Mouse (Mus musculus) left cerebral cortex, postnatal 36 days (tissue): ENCODE data around the gene Cers6. TPM values are rescaled to one million over a fixed set of nuclear protein-coding genes. Genes with fewer than 3 reads are reported as not detected.

Experiments used
- DNase-seq, 2 experiments: peaks; one replicate each; pipeline ENCODE4 v3.0.0; 2021 to 2022; ENCODE audit warnings: low spot score in 2 of 2, mixed read lengths in 1 of 2
- intact Hi-C: fragments of 180-260 bp; cut with DNase I; formaldehyde crosslinking; loops from one replicate; pipeline ENCODE4 v1.15.1; 2025
- total RNA-seq, 2 experiments: library from RNA; stranded (reverse); gene quantifications; 2 replicates each; pipeline ENCODE4 v1.2.3; 2021

Cers6 gene
- total RNA-seq: 10 to 100 TPM; 54.1 to 84.6 TPM

DNA sequence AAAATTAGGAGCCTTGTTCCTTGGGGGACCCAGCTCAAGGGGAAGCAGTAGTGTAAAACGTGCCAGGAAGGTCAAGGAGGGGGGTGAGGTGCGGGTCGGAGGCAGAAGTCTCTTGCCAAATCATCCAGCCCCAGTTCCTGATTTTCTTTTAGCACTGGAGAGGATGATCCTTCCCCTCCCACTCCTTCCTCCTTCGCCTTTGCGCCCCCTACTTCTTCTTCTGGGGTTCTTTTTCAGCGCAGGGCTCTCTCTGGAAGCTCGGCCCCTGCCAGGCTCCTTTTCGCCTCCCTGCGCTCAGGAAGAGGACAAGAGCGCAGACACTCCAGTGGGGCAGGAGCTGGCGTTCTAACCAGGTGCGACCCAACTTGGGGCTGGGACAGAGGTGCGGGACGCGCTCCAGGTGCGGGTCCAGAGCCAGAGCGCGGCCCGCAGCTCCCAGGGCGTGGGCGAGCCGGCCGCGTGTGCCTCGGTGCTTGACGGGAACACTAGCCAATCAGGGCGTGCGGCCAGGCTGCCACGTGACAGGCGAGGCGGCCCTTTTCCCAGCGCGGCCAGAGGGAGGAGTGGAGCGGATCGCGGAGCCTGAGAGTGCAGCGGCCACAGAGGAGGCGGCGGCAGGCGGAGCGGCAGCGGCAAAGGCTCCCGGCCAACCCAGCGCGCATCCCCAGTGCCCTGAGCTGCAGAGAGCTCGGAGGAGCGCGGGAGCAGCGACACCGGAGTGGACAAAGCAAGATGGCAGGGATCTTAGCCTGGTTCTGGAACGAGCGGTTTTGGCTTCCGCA, at the start of gene Cers6:
Gene Cers6 (plus strand): TSS at position 538 of the 782 bp plus-strand sequence.
- DNase-seq: peak; percentile 98 to 99
- intact Hi-C loops: loop anchor here (5.0 kb wide), 1 partner anchor 241 kb away; no protein-coding TSS in a partner anchor

- intact Hi-C loops: no loop called here
- DNase-seq: no peak
Observed at GRCm38 (mm10) chr2:68814409-68814808, 46.8 kb upstream of the Cers6 start.

DNA sequence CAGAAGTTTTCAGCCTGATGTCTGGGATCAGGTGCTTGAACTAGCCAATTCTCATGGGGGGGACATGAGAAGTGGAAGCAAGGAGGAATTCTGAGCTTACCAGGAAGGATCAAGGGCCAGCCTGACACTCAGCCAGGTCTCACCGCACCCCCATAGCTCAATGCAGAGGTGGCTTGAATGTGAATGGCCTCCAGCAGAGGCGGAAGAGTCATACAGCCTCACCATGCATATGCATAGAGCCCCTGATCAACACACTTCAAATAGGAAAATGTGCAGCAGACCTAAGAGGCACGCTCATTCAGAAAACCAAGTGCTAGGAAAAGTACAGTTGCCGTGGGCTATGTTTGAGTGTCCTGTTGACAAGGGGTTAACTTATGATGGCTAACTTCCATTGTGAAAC, 42.2 kb upstream of the Cers6 start:
- intact Hi-C loops: no loop called here
- DNase-seq: no peak

GRCm38 (mm10) chr2:68822152-68822887, 38.9 kb upstream of the Cers6 start:
- intact Hi-C loops: no loop called here
- no peak for DNase-seq

GRCm38 (mm10) chr2:68825326-68826020, 35.8 kb upstream of the Cers6 start:
- intact Hi-C loops: no loop called here
- DNase-seq: no peak

GRCm38 (mm10) chr2:68843330-68843729, 17.9 kb upstream of the Cers6 start:
- DNase-seq: no peak
- intact Hi-C loops: no loop called here

DNA sequence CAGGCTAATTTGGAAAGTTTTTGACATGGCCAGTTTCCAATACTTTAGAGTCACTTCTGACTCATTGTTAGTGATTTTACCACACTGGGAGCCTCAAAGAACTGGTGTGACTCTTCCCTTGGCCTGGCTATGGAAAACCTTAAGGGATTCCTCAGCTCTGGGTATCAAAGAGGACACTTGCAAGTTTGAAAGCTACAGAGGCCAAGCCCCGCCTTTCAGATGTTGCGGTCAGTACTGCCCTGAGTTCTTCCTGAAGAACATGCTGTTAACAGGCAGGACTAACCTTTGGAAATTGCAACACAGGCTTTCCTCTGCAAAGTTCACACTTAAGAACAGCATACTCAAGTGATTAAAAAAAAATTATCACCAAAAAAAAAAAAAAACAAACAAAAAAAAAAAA, 16.7 kb upstream of the Cers6 start:
- DNase-seq: no peak
- intact Hi-C loops: no loop called here

DNA sequence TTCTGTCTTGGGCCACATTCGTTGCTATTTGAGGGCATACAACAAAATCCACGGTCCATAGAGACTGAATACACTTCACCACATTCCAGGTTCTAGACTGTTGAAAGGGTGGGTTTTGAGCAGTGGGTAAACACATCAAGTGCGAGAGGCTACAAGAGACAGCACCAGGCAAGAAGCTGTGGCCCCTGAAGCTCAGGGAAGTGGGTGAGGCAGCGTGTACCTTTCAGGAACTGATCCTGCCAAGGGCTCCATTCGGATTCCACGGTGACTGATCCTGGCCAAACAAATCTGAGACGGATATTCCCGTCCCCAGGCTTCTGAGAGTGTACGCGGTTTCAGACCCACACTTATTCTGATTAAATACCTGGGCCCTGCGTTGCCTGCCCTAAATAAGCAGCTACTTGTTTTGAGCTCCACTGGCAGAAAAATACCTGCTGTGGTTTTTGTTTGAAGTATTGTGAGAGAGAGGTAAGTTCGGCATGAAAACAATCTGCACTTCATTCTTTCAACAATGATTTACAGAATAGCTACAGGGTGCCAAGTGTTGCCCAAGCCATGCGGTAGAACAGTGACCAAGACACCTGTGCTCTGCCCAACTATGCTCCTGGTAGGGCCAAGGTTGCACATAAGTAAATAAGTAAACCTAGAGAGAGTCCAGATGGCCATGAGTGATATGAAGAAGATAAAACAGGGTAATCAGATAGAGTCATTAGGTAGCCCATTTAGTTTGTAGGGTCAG, 16.1 kb upstream of the Cers6 start:
- intact Hi-C loops: no loop called here

DNA sequence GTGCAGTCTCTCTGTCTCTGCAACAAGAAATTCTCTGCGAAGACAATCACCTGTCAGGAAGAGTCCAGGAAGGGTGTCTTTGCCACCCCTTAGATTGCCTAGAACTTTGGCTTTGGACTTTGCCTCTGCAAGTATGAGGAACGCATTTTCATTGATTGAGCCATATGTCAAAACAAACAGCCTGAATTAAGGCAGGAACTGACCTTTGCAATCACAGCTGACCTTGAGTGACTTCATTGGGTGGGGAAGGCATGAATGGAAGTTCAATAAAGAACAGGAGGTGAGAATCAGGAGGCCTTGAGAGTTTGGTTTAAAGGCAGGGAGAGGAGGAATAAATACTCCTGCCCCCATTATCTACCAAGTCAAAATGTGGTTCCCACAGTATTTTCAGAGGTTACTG, 850 bp upstream of the Cers6 start:
- DNase-seq: no peak

More for the DNA sequence above, 16.1 kb upstream of the Cers6 start:
- no peak for DNase-seq

DNA sequence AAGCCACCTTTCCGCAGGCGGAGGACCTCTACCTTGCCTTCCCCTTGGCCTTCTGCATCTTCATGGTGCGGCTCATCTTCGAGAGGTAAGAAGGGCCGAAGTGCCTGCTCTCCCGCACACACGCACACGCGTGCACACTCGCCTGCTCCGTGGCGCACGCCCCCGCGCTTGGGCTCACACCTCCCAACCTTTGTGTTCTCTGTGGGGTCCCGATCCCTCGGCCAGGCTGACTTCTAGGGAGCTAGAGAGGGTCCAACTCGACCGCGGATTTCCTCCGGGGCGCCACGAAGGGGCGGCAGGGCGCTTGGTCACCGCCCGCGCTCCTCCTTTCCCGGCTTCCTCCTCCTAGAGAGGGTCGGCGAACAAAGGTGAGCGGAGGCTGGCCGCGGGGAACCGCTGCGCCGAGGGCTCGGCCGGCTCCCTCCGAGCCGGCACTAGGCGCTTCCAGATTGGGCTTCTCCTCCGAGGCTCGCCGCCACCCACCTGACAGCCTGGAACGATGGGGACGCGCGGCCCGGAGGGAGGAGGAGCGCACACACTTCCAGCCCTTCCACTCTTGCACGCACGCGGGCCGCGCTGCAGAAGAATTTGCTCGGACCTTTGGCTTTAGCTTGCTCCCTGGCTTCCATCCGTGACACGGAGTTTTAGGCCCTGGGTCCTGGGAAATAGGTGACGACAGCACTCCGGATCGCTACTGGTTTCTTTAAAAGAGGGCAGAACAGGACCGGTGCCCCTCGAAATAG, 651 bp downstream of the Cers6 start:
- intact Hi-C loops: loop anchor here (5.0 kb wide), 1 partner anchor 240 kb away; no protein-coding TSS in a partner anchor

More for the DNA sequence above, 850 bp upstream of the Cers6 start:
- intact Hi-C loops: loop anchor here (5.0 kb wide), 1 partner anchor 242 kb away; no protein-coding TSS in a partner anchor

GRCm38 (mm10) chr2:68862464-68863266, 1.4 kb downstream of the Cers6 start:
- intact Hi-C loops: loop anchor here (5.0 kb wide), 1 partner anchor 240 kb away; no protein-coding TSS in a partner anchor
- no peak for DNase-seq

More for the DNA sequence above, 651 bp downstream of the Cers6 start:
- peak; percentile 64 to 75 for DNase-seq

GRCm38 (mm10) chr2:68863561-68863960, 2.3 kb downstream of the Cers6 start:
- no peak for DNase-seq
- intact Hi-C loops: loop anchor here (5.0 kb wide), 1 partner anchor 239 kb away; no protein-coding TSS in a partner anchor

GRCm38 (mm10) chr2:68864366-68864765, 3.1 kb downstream of the Cers6 start:
- intact Hi-C loops: loop anchor here (5.0 kb wide), 1 partner anchor 238 kb away; no protein-coding TSS in a partner anchor
- no peak for DNase-seq

DNA sequence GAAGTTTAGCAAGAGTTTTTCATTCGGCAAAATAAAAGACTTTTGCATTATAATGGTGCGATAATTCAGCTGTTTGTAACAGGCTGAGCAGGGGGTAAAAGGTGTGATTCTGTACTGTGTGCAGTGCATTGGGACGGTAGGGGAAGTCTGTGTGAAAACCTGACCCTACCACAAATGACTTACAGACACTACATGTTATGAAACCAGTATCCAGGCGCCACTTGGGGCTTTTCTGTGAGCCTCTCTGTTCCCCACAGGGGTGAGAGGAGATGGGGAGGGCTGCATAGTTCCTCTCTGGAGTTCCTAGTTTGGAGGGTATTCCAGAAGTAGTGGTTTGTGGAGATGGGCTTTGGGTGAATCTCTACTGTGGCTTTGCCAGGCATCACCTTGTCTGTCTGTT, 5.9 kb downstream of the Cers6 start:
- DNase-seq: no peak
- intact Hi-C loops: no loop called here

- no peak for DNase-seq
- intact Hi-C loops: no loop called here
Observed at GRCm38 (mm10) chr2:68870999-68871780, 9.9 kb downstream of the Cers6 start.

GRCm38 (mm10) chr2:68873086-68873485, 11.8 kb downstream of the Cers6 start:
- no peak for DNase-seq

More at GRCm38 (mm10) chr2:68873086-68873485, 11.8 kb downstream of the Cers6 start:
- intact Hi-C loops: no loop called here
